Mouse (Mus musculus) embryonic facial prominence, embryonic 13.5 days (tissue): Measurements from ENCODE around the gene A730015C16Rik. TPM values are rescaled to one million over a fixed set of nuclear protein-coding genes. Genes with fewer than 3 reads are reported as not detected.

Source experiments
- ATAC-seq: fragments of 200-750 bp; cut with Nextera tagmentation; 2 replicates; pipeline ENCODE4 v1.8.0; 2017; ENCODE audit warnings: low read depth; ENCODE audit not compliant: insufficient number of reproducible peaks, insufficient read depth, low FRiP score, low TSS enrichment
- H3K27ac ChIP-seq: fragments of 300-500 bp; sonication (generic); 2 replicates; pipeline ENCODE4 v1.5.1; 2015; ENCODE audit warnings: moderate library complexity, mild to moderate bottlenecking, inconsistent platforms
- H3K27me3 ChIP-seq: fragments of 300-500 bp; sonication (generic); 2 replicates; pipeline ENCODE4 v1.6.1; 2015; ENCODE audit warnings: mild to moderate bottlenecking, inconsistent platforms
- H3K36me3 ChIP-seq: fragments of 300-500 bp; sonication (generic); 2 replicates; pipeline ENCODE4 v1.6.1; 2015; ENCODE audit warnings: mild to moderate bottlenecking, inconsistent platforms
- H3K4me1 ChIP-seq: fragments of 300-500 bp; sonication (generic); 2 replicates; pipeline ENCODE4 v1.6.1; 2015; ENCODE audit warnings: inconsistent platforms
- H3K4me2 ChIP-seq: fragments of 300-500 bp; sonication (generic); 2 replicates; pipeline ENCODE4 v1.6.1; 2015; ENCODE audit warnings: moderate library complexity, mild to moderate bottlenecking, inconsistent platforms
- H3K4me3 ChIP-seq: fragments of 300-500 bp; sonication (generic); 2 replicates; pipeline ENCODE4 v1.5.1; 2015; ENCODE audit warnings: mild to moderate bottlenecking, inconsistent platforms
- H3K9ac ChIP-seq: fragments of 300-500 bp; sonication (generic); 2 replicates; pipeline ENCODE4 v1.6.1; 2015; ENCODE audit warnings: mild to moderate bottlenecking, inconsistent platforms
- H3K9me3 ChIP-seq: fragments of 300-500 bp; sonication (generic); 2 replicates; pipeline ENCODE4 v1.6.1; 2016; ENCODE audit warnings: inconsistent platforms
- WGBS: fragments of 180-500 bp; shearing (Covaris S2); methylation state at CpG from one replicate; pipeline ENCODE4 v1.1.7; 2015; ENCODE audit warnings: mixed read lengths; 5-methylcytosine and 5-hydroxymethylcytosine counted together
- polyA plus RNA-seq: library from polyadenylated mRNA; unstranded; fragments of >200 nt; fragmentation: Nextera tagmentation; extraction: Ambion mirVana; gene quantifications from 2 replicates; pipeline ENCODE4 v1.2.1, GENCODE M21; 2015

The A730015C16Rik gene
- polyA plus RNA-seq, 1 experiment from 2014 or later, result 1.5 TPM

GRCm38 (mm10) chr4:108845824-108846569 is 2.4 kb downstream of the A730015C16Rik start:
- WGBS, result 76% methylated on average over 5 of the region's 5 CpGs
- Histone ChIP-seq H3K9ac (no peak overlapping the region), H3K4me2 (no peak overlapping the region), H3K27me3 (no peaks in the 10 kb centered on the region), H3K27ac (peak overlapping the region; percentile 33; the same call in 1 of the 2 replicates), H3K9me3 (no peaks in the 10 kb centered on the region), H3K36me3 (peaks cover 16% of the 10 kb centered on the region), H3K4me3 (no peak overlapping the region), H3K4me1 (peaks cover 18% of the 10 kb centered on the region)
- ATAC-seq, result no peak

GRCm38 (mm10) chr4:108843336-108843735 is 5.1 kb downstream of the A730015C16Rik start:
- Histone ChIP-seq H3K4me2 (no peak overlapping the region), H3K9ac (no peak overlapping the region), H3K36me3 (peaks cover 11% of the 10 kb centered on the region; the same call in 1 of the 2 replicates), H3K27ac (no peak overlapping the region), H3K9me3 (no peaks in the 10 kb centered on the region), H3K4me1 (no peaks in the 10 kb centered on the region; the same call in 1 of the 2 replicates), H3K4me3 (no peak overlapping the region), H3K27me3 (no peaks in the 10 kb centered on the region)
- ATAC-seq, result no peak

- Histone ChIP-seq H3K27me3 (no peaks in the 10 kb centered on the region), H3K9me3 (no peaks in the 10 kb centered on the region), H3K4me3 (no peak overlapping the region), H3K4me2 (no peak overlapping the region), H3K9ac (no peak overlapping the region), H3K27ac (no peak overlapping the region), H3K36me3 (peaks cover 11% of the 10 kb centered on the region; the same call in 1 of the 2 replicates), H3K4me1 (peaks cover 6% of the 10 kb centered on the region; the same call in 1 of the 2 replicates)
- no peak for ATAC-seq
- WGBS, result 85% methylated on average over 7 of the region's 7 CpGs
Observed at GRCm38 (mm10) chr4:108841920-108842578, 6.4 kb downstream of the A730015C16Rik start.

GRCm38 (mm10) chr4:108838031-108838430 is 10.4 kb downstream of the A730015C16Rik start:
- WGBS, result 83% methylated on average over 4 of the region's 4 CpGs
- Histone ChIP-seq H3K9me3 (no peaks in the 10 kb centered on the region), H3K4me2 (no peak overlapping the region), H3K36me3 (peaks cover 11% of the 10 kb centered on the region; the same call in 1 of the 2 replicates), H3K27ac (no peak overlapping the region), H3K9ac (no peak overlapping the region), H3K4me1 (peaks cover 22% of the 10 kb centered on the region), H3K27me3 (no peaks in the 10 kb centered on the region), H3K4me3 (no peak overlapping the region)
- no peak for ATAC-seq

GRCm38 (mm10) chr4:108835496-108835895 is 12.9 kb downstream of the A730015C16Rik start:
- Histone ChIP-seq H3K4me2 (peak overlapping the region; percentile 76), H3K4me3 (peak overlapping the region; percentile 90), H3K27ac (peak overlapping the region; percentile 100; the same call in 1 of the 2 replicates), H3K9me3 (no peaks in the 10 kb centered on the region), H3K36me3 (peaks cover 3% of the 10 kb centered on the region; the same call in 1 of the 2 replicates), H3K9ac (peak overlapping the region; percentile 98), H3K27me3 (no peaks in the 10 kb centered on the region), H3K4me1 (peaks cover 30% of the 10 kb centered on the region)
- 65% methylated on average over 3 of the region's 3 CpGs for WGBS
- ATAC-seq, result no peak

- ATAC-seq, result no peak
- H3K4me3 ChIP-seq, result peak overlapping the region; percentile 90
- H3K4me1 ChIP-seq, result peaks cover 30% of the 10 kb centered on the region
- peak overlapping the region; percentile 98 for H3K9ac ChIP-seq
- 2% methylated on average over 15 of the region's 15 CpGs for WGBS
- no peaks in the 10 kb centered on the region for H3K27me3 ChIP-seq
- peak overlapping the region; percentile 100 for H3K27ac ChIP-seq
- H3K9me3 ChIP-seq, result no peaks in the 10 kb centered on the region
- H3K36me3 ChIP-seq, result peaks cover 4% of the 10 kb centered on the region
- H3K4me2 ChIP-seq, result peak overlapping the region; percentile 76
Observed at GRCm38 (mm10) chr4:108834971-108835311, 13.5 kb downstream of the A730015C16Rik start.

GRCm38 (mm10) chr4:108834115-108834970 is 14.1 kb downstream of the A730015C16Rik start, which contains the start of gene Txndc12:
Txndc12 (plus strand) TSS chr4:108834601.
- ATAC-seq, result peak; percentile 80
- Histone ChIP-seq H3K27ac (peak within 1 kb of the TSS; percentile 100), H3K9me3 (no peaks in the 10 kb centered on the region), H3K4me3 (peak within 1 kb of the TSS; percentile 90), H3K4me2 (peak within 1 kb of the TSS; percentile 76), H3K36me3 (peaks cover 9% of the 10 kb centered on the region), H3K27me3 (no peaks in the 10 kb centered on the region), H3K9ac (peak within 1 kb of the TSS; percentile 98), H3K4me1 (peaks cover 30% of the 10 kb centered on the region)
- whole genome bisulfite sequencing, result under 1% methylated on average over 34 of the region's 34 CpGs

GRCm38 (mm10) chr4:108833828-108834114 is 14.6 kb downstream of the A730015C16Rik start:
- H3K36me3 ChIP-seq, result peaks cover 13% of the 10 kb centered on the region
- H3K4me2 ChIP-seq, result peak overlapping the region; percentile 76
- H3K4me1 ChIP-seq, result peaks cover 30% of the 10 kb centered on the region
- ATAC-seq, result no peak
- peak overlapping the region; percentile 98 for H3K9ac ChIP-seq
- peak overlapping the region; percentile 100 for H3K27ac ChIP-seq
- 0% methylated on average over 6 of the region's 6 CpGs for WGBS
- no peaks in the 10 kb centered on the region for H3K9me3 ChIP-seq
- no peaks in the 10 kb centered on the region for H3K27me3 ChIP-seq
- H3K4me3 ChIP-seq, result peak overlapping the region; percentile 90

- Histone ChIP-seq H3K9me3 (no peaks in the 10 kb centered on the region), H3K4me3 (peak within 1 kb of the TSS; percentile 90), H3K27me3 (no peaks in the 10 kb centered on the region), H3K4me1 (peaks cover 30% of the 10 kb centered on the region), H3K9ac (peak within 1 kb of the TSS; percentile 98), H3K4me2 (peak within 1 kb of the TSS; percentile 76), H3K27ac (peak within 1 kb of the TSS; percentile 100), H3K36me3 (peaks cover 19% of the 10 kb centered on the region)
- ATAC-seq, result peak; percentile 95
- under 1% methylated on average over 67 of the region's 73 CpGs for WGBS
Observed at GRCm38 (mm10) chr4:108832916-108833827, 15.2 kb downstream of the A730015C16Rik start, which contains the start of gene Btf3l4. Btf3l4 (minus strand) TSS chr4:108833614.

- H3K4me1 ChIP-seq, result peaks cover 12% of the 10 kb centered on the region
- H3K36me3 ChIP-seq, result peaks cover 37% of the 10 kb centered on the region
- no peak overlapping the region for H3K4me3 ChIP-seq
- no peaks in the 10 kb centered on the region for H3K9me3 ChIP-seq
- H3K4me2 ChIP-seq, result 0 out of 2 replicates have a peak overlapping the region, but pooled peaks have one; percentile 76
- no peak overlapping the region for H3K9ac ChIP-seq
- H3K27me3 ChIP-seq, result no peaks in the 10 kb centered on the region
- no peak for ATAC-seq
- 71% methylated on average over 1 of the region's 1 CpGs for WGBS
- no peak overlapping the region for H3K27ac ChIP-seq
Observed at GRCm38 (mm10) chr4:108830698-108831097, 17.7 kb downstream of the A730015C16Rik start.
